Mouse (Mus musculus) embryonic facial prominence, embryonic 10.5 days (tissue): ENCODE measurements around the gene Diaph3. TPM values are rescaled to one million over a fixed set of nuclear protein-coding genes. Genes with fewer than 3 reads are reported as not detected.

Experiments
- DNase-seq: peaks from one replicate; pipeline ENCODE4 v3.0.0-alpha.2; 2017; ENCODE audit warnings: low spot score
- H3K27ac ChIP-seq: fragments of 300-500 bp; sonication (generic); replicated peaks from 2 replicates; pipeline ENCODE4 v1.5.1; 2016; ENCODE audit warnings: mild to moderate bottlenecking
- H3K27me3 ChIP-seq: fragments of 300-500 bp; sonication (generic); replicated peaks from 2 replicates; pipeline ENCODE4 v1.6.1; 2016; ENCODE audit warnings: low read depth, mild to moderate bottlenecking; ENCODE audit not compliant: poor library complexity, severe bottlenecking
- H3K36me3 ChIP-seq: fragments of 300-500 bp; sonication (generic); replicated peaks from 2 replicates; pipeline ENCODE4 v1.6.1; 2016; ENCODE audit warnings: mild to moderate bottlenecking, moderate library complexity
- H3K4me1 ChIP-seq: fragments of 300-500 bp; sonication (generic); 2 replicates; pipeline ENCODE4 v1.6.1; 2016
- H3K4me3 ChIP-seq: fragments of 300-500 bp; sonication (generic); 2 replicates; pipeline ENCODE4 v1.5.1; 2016; ENCODE audit warnings: mild to moderate bottlenecking, moderate library complexity
- H3K9me3 ChIP-seq: fragments of 300-500 bp; sonication (generic); 2 replicates; pipeline ENCODE4 v1.6.1; 2016; ENCODE audit warnings: mild to moderate bottlenecking
- WGBS: fragments of 180-500 bp; shearing (Covaris S2); methylation state at CpG from one replicate; pipeline ENCODE4 v1.1.7; 2016; 5-methylcytosine and 5-hydroxymethylcytosine counted together
- polyA plus RNA-seq: library from polyadenylated mRNA; unstranded; fragments of >200 nt; fragmentation: Nextera tagmentation; extraction: Ambion mirVana; gene quantifications from 2 replicates; pipeline ENCODE4 v1.2.1, GENCODE M21; 2016

Diaph3 gene
- polyA plus RNA-seq, 1 experiment from 2014 or later, result 14.1 TPM

GRCm38 (mm10) chr14:86833003-86833402 is 308.0 kb downstream of the Diaph3 start:
- Histone ChIP-seq H3K4me3 (no peak overlapping the region), H3K36me3 (no peaks in the 10 kb centered on the region), H3K4me1 (no peaks in the 10 kb centered on the region), H3K9me3 (no peaks in the 10 kb centered on the region), H3K27me3 (no peaks in the 10 kb centered on the region), H3K27ac (no peak overlapping the region)
- WGBS, result 83% methylated on average over 4 of the region's 4 CpGs
- DNase-seq, result no peak

- Histone ChIP-seq H3K9me3 (no peaks in the 10 kb centered on the region), H3K27ac (no peak overlapping the region), H3K4me3 (no peak overlapping the region), H3K4me1 (no peaks in the 10 kb centered on the region), H3K27me3 (no peaks in the 10 kb centered on the region), H3K36me3 (no peaks in the 10 kb centered on the region)
- no peak for DNase-seq
- 96% methylated on average over 4 of the region's 4 CpGs for WGBS
Observed at GRCm38 (mm10) chr14:86816246-86816645, 324.8 kb downstream of the Diaph3 start.

- H3K27me3 ChIP-seq, result no peaks in the 10 kb centered on the region
Observed at GRCm38 (mm10) chr14:86788880-86789641, 352.0 kb downstream of the Diaph3 start.

GRCm38 (mm10) chr14:86786866-86787265 is 354.2 kb downstream of the Diaph3 start:
- no peaks in the 10 kb centered on the region for H3K27me3 ChIP-seq
- peaks cover 10% of the 10 kb centered on the region for H3K4me1 ChIP-seq
- WGBS, result 21% methylated on average over 8 of the region's 8 CpGs
- no peaks in the 10 kb centered on the region for H3K9me3 ChIP-seq
- DNase-seq, result peak; percentile 65
- no peak overlapping the region for H3K4me3 ChIP-seq
- no peaks in the 10 kb centered on the region for H3K36me3 ChIP-seq
- no peak overlapping the region for H3K27ac ChIP-seq

More at GRCm38 (mm10) chr14:86788880-86789641, 352.0 kb downstream of the Diaph3 start:
- Histone ChIP-seq H3K4me1 (peaks cover 10% of the 10 kb centered on the region), H3K9me3 (no peaks in the 10 kb centered on the region), H3K36me3 (0 out of 2 replicates have a peak, but pooled peaks cover under 1% of the 10 kb centered on the region), H3K27ac (no peak overlapping the region), H3K4me3 (no peak overlapping the region)
- 75% methylated on average over 6 of the region's 6 CpGs for WGBS
- no peak for DNase-seq

- peak; percentile 12 for DNase-seq
- H3K27ac ChIP-seq, result no peak overlapping the region
- no peaks in the 10 kb centered on the region for H3K36me3 ChIP-seq
- peaks cover 4% of the 10 kb centered on the region for H3K4me1 ChIP-seq
- 77% methylated on average over 6 of the region's 6 CpGs for WGBS
- no peaks in the 10 kb centered on the region for H3K27me3 ChIP-seq
- H3K4me3 ChIP-seq, result no peak overlapping the region
- no peaks in the 10 kb centered on the region for H3K9me3 ChIP-seq
Observed at GRCm38 (mm10) chr14:86781553-86782273, 359.3 kb downstream of the Diaph3 start.

- Histone ChIP-seq H3K27me3 (no peaks in the 10 kb centered on the region), H3K27ac (no peak overlapping the region), H3K9me3 (no peaks in the 10 kb centered on the region), H3K36me3 (no peaks in the 10 kb centered on the region), H3K4me3 (no peak overlapping the region), H3K4me1 (0 out of 2 replicates have a peak, but pooled peaks cover 5% of the 10 kb centered on the region)
- no peak for DNase-seq
- WGBS, result 86% methylated on average over 2 of the region's 2 CpGs
Observed at GRCm38 (mm10) chr14:86773311-86773710, 367.7 kb downstream of the Diaph3 start.

GRCm38 (mm10) chr14:86772176-86773150 is 368.6 kb downstream of the Diaph3 start:
- no peak for DNase-seq
- H3K4me1 ChIP-seq, result 0 out of 2 replicates have a peak, but pooled peaks cover 5% of the 10 kb centered on the region
- no peaks in the 10 kb centered on the region for H3K27me3 ChIP-seq
- H3K27ac ChIP-seq, result no peak overlapping the region
- H3K36me3 ChIP-seq, result no peaks in the 10 kb centered on the region
- no peak overlapping the region for H3K4me3 ChIP-seq
- no peaks in the 10 kb centered on the region for H3K9me3 ChIP-seq
- 76% methylated on average over 14 of the region's 14 CpGs for WGBS

- no peaks in the 10 kb centered on the region for H3K4me1 ChIP-seq
- WGBS, result 71% methylated on average over 2 of the region's 2 CpGs
- no peak for DNase-seq
- H3K27ac ChIP-seq, result no peak overlapping the region
- no peaks in the 10 kb centered on the region for H3K36me3 ChIP-seq
- no peak overlapping the region for H3K4me3 ChIP-seq
- H3K9me3 ChIP-seq, result no peaks in the 10 kb centered on the region
- no peaks in the 10 kb centered on the region for H3K27me3 ChIP-seq
Observed at GRCm38 (mm10) chr14:86764286-86764685, 376.7 kb downstream of the Diaph3 start.

GRCm38 (mm10) chr14:86757604-86758520 is 383.2 kb downstream of the Diaph3 start:
- H3K27ac ChIP-seq, result no peak overlapping the region
- no peaks in the 10 kb centered on the region for H3K27me3 ChIP-seq
- no peaks in the 10 kb centered on the region for H3K36me3 ChIP-seq
- no peak for DNase-seq
- 80% methylated on average over 9 of the region's 9 CpGs for WGBS
- no peaks in the 10 kb centered on the region for H3K4me1 ChIP-seq
- H3K9me3 ChIP-seq, result no peaks in the 10 kb centered on the region
- H3K4me3 ChIP-seq, result no peak overlapping the region

GRCm38 (mm10) chr14:86757132-86757531 is 383.9 kb downstream of the Diaph3 start:
- H3K9me3 ChIP-seq, result no peaks in the 10 kb centered on the region
- WGBS, result 84% methylated on average over 4 of the region's 4 CpGs
- H3K4me1 ChIP-seq, result no peaks in the 10 kb centered on the region
- DNase-seq, result no peak
- H3K27ac ChIP-seq, result no peak overlapping the region
- no peaks in the 10 kb centered on the region for H3K36me3 ChIP-seq
- no peak overlapping the region for H3K4me3 ChIP-seq
- H3K27me3 ChIP-seq, result no peaks in the 10 kb centered on the region

- no peak overlapping the region for H3K27ac ChIP-seq
Observed at GRCm38 (mm10) chr14:86750351-86750750, 390.7 kb downstream of the Diaph3 start.

More at GRCm38 (mm10) chr14:86750351-86750750, 390.7 kb downstream of the Diaph3 start:
- H3K9me3 ChIP-seq, result no peaks in the 10 kb centered on the region
- no peaks in the 10 kb centered on the region for H3K27me3 ChIP-seq
- WGBS, result 87% methylated on average over 7 of the region's 7 CpGs
- DNase-seq, result no peak
- H3K4me1 ChIP-seq, result peaks cover 17% of the 10 kb centered on the region
- H3K36me3 ChIP-seq, result 0 out of 2 replicates have a peak, but pooled peaks cover 4% of the 10 kb centered on the region
- no peak overlapping the region for H3K4me3 ChIP-seq
